Mouse (Mus musculus) G1E (cell line): ENCODE data around the gene Nlk.

ENCODE experiments used
- CTCF ChIP-seq: IDR thresholded peaks from 2 replicates; pipeline ENCODE4 v1.5.1; 2012; ENCODE audit warnings: low read depth, low read length, inconsistent platforms, mixed read lengths
- GATA1 ChIP-seq: IDR thresholded peaks from 2 replicates; pipeline ENCODE4 v1.6.1; 2012; ENCODE audit warnings: borderline replicate concordance, low read length, inconsistent platforms, mixed read lengths
- GATA2 ChIP-seq: IDR thresholded peaks from 2 replicates; pipeline ENCODE4 v1.6.1; 2012; ENCODE audit warnings: low read depth, low read length, inconsistent platforms, borderline replicate concordance
- TAL1 ChIP-seq: conservative IDR thresholded peaks from 2 replicates; pipeline ENCODE4 v1.6.1; 2012; ENCODE audit warnings: low read depth, low read length, inconsistent platforms, mixed read lengths

GRCm38 (mm10) chr11:78668647-78669046 lies 28.5 kb downstream of the Nlk start:
- TF ChIP-seq CTCF (no peak), GATA1 (no peak), GATA2 (no peak), TAL1 (no peak)
